Mouse (Mus musculus) intestine, embryonic 14.5 days (tissue): ENCODE data around the gene Fgfr2. TPM values are rescaled to one million over a fixed set of nuclear protein-coding genes. Genes with fewer than 3 reads are reported as not detected.
"Not testable (repeated sequence)": the region's sequence is repeated elsewhere in the genome, so short reads cannot be mapped to it uniquely, and the experiment has no call there.

Experiments
- ATAC-seq: fragments of 200-750 bp; cut with Nextera tagmentation; replicated peaks from 2 replicates; pipeline ENCODE4 v1.8.0; 2017; ENCODE audit warnings: low read depth, moderate number of reproducible peaks, moderate TSS enrichment, moderate library complexity; ENCODE audit not compliant: low FRiP score, low TSS enrichment
- DNase-seq: peaks from one replicate; pipeline ENCODE4 v3.0.0-alpha.2; 2018; ENCODE audit warnings: low spot score
- H3K27ac ChIP-seq: fragments of 300-500 bp; sonication (generic); 2 replicates; pipeline ENCODE4 v1.5.1; 2014; ENCODE audit warnings: low read depth, mild to moderate bottlenecking, control low read depth
- H3K27me3 ChIP-seq: fragments of 300-500 bp; sonication (generic); replicated peaks from 2 replicates; pipeline ENCODE4 v1.6.1; 2014; ENCODE audit warnings: low read length, control low read depth; ENCODE audit not compliant: control insufficient read depth, insufficient read depth
- H3K36me3 ChIP-seq: fragments of 300-500 bp; sonication (generic); 2 replicates; pipeline ENCODE4 v1.6.1; 2014; ENCODE audit warnings: low read length, control low read depth; ENCODE audit not compliant: control insufficient read depth, insufficient read depth
- H3K4me1 ChIP-seq: fragments of 300-500 bp; sonication (generic); replicated peaks from 2 replicates; pipeline ENCODE4 v1.6.1; 2014; ENCODE audit warnings: low read length, control low read depth, mixed read lengths; ENCODE audit not compliant: control insufficient read depth, insufficient read depth
- H3K4me2 ChIP-seq: fragments of 300-500 bp; sonication (generic); 2 replicates; pipeline ENCODE4 v1.6.1; 2014; ENCODE audit warnings: low read length
- H3K4me3 ChIP-seq: fragments of 300-500 bp; sonication (generic); 2 replicates; pipeline ENCODE4 v1.5.1; 2014; ENCODE audit warnings: low read depth, low read length, control low read depth, mixed read lengths
- H3K9ac ChIP-seq: fragments of 300-500 bp; sonication (generic); 2 replicates; pipeline ENCODE4 v1.6.1; 2014; ENCODE audit warnings: mild to moderate bottlenecking, low read length
- H3K9me3 ChIP-seq: fragments of 300-500 bp; sonication (generic); 2 replicates; pipeline ENCODE4 v1.6.1; 2016; ENCODE audit warnings: low read length, control low read depth; ENCODE audit not compliant: control insufficient read depth
- WGBS: fragments of 180-500 bp; shearing (Covaris S2); extraction: QIAGEN DNeasy Blood & Tissue Kit; methylation state at CpG from one replicate; pipeline ENCODE4 v1.1.7; 2014; 5-methylcytosine and 5-hydroxymethylcytosine counted together
- polyA plus RNA-seq: library from polyadenylated mRNA; unstranded; fragments of >200 nt; fragmentation: Nextera tagmentation; extraction: Ambion mirVana; gene quantifications from 2 replicates; pipeline ENCODE4 v1.2.1, GENCODE M21; 2014

Fgfr2 gene
- polyA plus RNA-seq, 1 experiment from 2014 or later, result 105 TPM

DNA sequence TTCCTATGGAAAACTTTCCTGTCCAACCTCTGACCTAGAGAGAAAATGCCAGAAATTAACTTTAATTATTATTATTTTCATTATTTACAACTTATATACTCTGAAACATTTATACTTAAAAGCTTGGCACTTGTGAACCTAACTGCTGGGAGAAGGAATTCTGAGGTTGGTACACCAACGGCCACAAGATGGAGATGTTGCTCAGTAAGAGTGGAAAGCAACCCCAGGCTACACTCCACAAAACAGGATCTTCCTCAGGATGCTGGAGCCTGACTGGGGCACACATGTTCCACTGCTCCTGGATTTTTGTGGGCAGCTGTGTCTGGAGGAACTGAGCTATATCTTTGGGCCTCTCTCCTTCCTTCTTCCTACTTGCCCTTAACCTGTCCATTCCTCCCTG is 1690.9 kb downstream of the Fgfr2 start:
- Histone ChIP-seq H3K4me2 (no peak overlapping the region), H3K9ac (no peak overlapping the region), H3K36me3 (peaks cover 54% of the 10 kb centered on the region), H3K4me3 (no peak overlapping the region), H3K27ac (no peak overlapping the region), H3K4me1 (no peaks in the 10 kb centered on the region), H3K27me3 (no peaks in the 10 kb centered on the region), H3K9me3 (no peaks in the 10 kb centered on the region)
- WGBS, result 32% methylated on average over 1 of the region's 1 CpGs
- DNase-seq, result peak; percentile 55
- no peak for ATAC-seq

DNA sequence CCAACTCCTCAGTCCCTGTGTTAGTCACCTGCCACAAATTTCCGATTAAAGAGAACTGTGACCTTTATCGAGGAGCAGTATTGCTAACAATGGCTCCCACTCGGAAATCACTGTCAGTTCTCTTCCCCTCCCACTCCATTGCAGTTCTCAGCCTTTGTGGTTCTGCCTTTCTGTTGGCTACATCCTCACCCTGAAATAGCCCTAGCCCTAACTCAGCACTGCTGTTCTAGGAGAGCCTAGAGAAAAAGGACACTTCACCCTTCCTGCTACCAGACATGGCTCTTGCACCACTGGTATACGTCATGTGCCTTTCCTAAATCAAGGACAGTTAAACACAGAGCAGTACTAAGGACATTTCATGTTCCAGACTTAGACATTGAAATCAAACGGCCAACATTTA is 1695.8 kb downstream of the Fgfr2 start:
- Histone ChIP-seq H3K4me1 (no peaks in the 10 kb centered on the region), H3K27ac (no peak overlapping the region), H3K9ac (no peak overlapping the region), H3K4me2 (no peak overlapping the region), H3K9me3 (no peaks in the 10 kb centered on the region), H3K4me3 (no peak overlapping the region), H3K36me3 (peaks cover 48% of the 10 kb centered on the region), H3K27me3 (no peaks in the 10 kb centered on the region)
- ATAC-seq, result no peak
- no peak for DNase-seq
- 86% methylated on average over 5 of the region's 5 CpGs for WGBS

DNA sequence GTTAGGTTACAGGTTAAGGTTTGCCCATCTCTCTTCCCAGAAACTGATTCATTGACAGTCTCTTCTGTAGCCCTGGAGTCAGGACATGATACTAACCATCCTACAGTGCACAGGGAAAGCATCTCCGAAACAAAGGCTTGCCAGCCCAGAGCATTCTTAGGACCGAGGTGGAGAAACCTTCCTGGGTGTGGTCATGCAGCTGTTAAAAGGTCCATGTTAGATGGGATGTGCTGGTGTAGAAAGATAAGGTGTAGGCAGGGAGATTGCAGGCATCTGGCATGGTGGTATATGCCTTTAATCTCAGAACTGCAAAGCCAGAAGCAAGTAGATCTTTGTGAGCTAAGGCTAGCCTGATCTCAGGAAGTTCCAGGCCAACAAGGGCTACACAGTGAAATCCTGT is 1698.2 kb downstream of the Fgfr2 start:
- Histone ChIP-seq H3K4me3 (no peak overlapping the region), H3K36me3 (peaks cover 30% of the 10 kb centered on the region), H3K27ac (no peak overlapping the region), H3K4me1 (no peaks in the 10 kb centered on the region), H3K9me3 (no peaks in the 10 kb centered on the region), H3K27me3 (no peaks in the 10 kb centered on the region), H3K9ac (no peak overlapping the region), H3K4me2 (no peak overlapping the region)
- WGBS, result 72% methylated on average over 2 of the region's 2 CpGs
- ATAC-seq (no peak), DNase-seq (no peak)

DNA sequence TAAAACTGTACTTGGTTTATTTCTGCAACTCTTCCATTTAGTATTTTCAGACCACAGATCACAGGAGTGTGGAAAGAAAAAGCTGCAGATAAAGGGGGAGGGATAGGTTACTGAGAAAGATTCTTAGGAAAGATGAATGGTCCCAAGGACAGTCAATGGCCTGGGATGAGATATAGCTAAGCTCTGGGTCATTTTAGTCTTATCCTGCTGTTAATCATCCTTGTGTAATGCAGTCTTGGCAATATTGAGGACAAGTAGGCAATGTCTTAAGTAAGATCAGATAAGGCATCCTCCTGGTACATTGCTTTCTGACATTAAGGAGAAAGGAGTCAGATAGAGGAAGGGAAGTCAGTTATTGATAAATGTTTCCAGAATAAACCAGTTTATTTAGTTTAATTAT is 1705.5 kb downstream of the Fgfr2 start:
- no peak overlapping the region for H3K4me3 ChIP-seq
- DNase-seq (no peak), ATAC-seq (no peak)
- no peaks in the 10 kb centered on the region for H3K4me1 ChIP-seq
- no peaks in the 10 kb centered on the region for H3K36me3 ChIP-seq
- no peak overlapping the region for H3K27ac ChIP-seq
- H3K9me3 ChIP-seq, result no peaks in the 10 kb centered on the region
- H3K4me2 ChIP-seq, result no peak overlapping the region
- H3K9ac ChIP-seq, result no peak overlapping the region
- no peaks in the 10 kb centered on the region for H3K27me3 ChIP-seq

DNA sequence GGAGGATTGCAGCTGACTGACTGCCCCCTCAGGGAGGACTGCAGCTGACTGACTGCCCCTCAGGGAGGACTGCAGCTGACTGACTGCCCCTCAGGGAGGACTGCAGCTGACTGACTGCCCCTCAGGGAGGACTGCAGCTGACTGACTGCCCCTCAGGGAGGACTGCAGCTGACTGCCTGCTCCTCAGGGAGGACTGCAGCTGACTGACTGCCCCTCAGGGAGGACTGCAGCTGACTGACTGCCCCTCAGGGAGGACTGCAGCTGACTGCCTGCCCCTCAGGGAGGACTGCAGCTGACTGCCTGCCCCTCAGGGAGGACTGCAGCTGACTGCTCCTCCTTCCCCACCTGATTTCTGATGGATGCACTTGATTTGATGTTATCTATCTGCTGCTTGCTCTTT is 1706.4 kb downstream of the Fgfr2 start:
- not testable (repeated sequence) for H3K36me3 ChIP-seq, H3K4me1 ChIP-seq, ATAC-seq, H3K4me3 ChIP-seq, H3K27me3 ChIP-seq, H3K9ac ChIP-seq, H3K9me3 ChIP-seq, DNase-seq, H3K4me2 ChIP-seq, H3K27ac ChIP-seq

DNA sequence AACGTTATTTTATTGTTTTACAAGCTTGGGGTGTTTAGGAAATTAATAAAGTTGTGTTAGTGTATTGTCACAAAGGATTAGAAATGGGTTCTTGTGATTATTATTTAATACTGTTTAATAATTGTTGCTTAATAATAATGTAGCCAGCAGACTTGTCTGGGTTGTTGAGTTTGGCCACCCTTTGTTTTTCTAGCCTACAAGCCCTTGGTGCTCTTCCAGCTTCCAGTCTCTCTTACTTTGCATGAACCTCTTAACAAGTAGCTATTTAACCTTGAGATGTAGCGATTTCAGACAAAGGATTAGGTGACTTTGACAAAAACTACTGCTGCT is 1711.2 kb downstream of the Fgfr2 start:
- peaks cover 18% of the 10 kb centered on the region for H3K4me1 ChIP-seq

DNA sequence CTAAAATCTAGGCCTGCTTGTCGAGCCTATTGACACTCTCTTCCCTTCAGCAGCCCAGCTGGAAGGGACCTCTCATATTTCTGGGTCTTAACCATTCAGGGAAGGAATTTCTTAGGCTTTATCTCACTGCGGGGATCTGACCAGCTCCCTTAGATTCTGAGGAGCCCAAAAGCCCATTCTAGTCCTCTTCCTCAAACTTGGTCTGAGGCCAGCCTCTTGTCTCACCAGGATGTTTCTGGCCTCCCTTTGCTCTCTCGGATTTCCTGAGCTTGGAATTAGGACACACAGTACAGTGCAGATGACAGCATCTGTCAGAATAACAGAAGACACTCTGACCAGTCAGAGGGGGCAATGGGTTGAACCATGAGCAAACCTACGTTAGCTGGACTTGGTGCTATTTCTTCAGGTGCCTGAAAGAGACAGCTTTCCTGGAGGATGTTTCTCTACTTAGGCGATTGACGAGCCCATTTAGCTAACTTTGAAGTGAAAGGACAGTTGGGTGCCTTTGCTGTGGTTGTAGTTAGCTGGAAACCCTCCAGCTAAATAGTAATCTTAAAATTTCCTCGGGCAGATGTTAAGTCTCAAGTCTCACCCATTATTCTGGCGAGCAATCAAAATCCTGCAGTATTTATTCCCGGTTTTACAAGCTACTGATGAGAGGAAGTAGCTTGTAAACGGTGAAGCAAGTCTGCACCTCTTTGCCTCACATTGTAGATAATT is 1711.8 kb downstream of the Fgfr2 start:
- Histone ChIP-seq H3K4me1 (peaks cover 18% of the 10 kb centered on the region), H3K27ac (peak overlapping the region; percentile 54; the same call in 1 of the 2 replicates), H3K4me3 (peak overlapping the region; percentile 98), H3K36me3 (no peaks in the 10 kb centered on the region), H3K4me2 (peak overlapping the region; percentile 69), H3K9ac (peak overlapping the region; percentile 96), H3K9me3 (no peaks in the 10 kb centered on the region), H3K27me3 (no peaks in the 10 kb centered on the region)
- DNase-seq (peak; percentile 56), ATAC-seq (no peak)
- WGBS, result 20% methylated on average over 10 of the region's 10 CpGs

More for the DNA sequence above, 1711.2 kb downstream of the Fgfr2 start:
- H3K4me3 ChIP-seq, result peak overlapping the region; percentile 98; the same call in 1 of the 2 replicates
- ATAC-seq, result no peak
- H3K4me2 ChIP-seq, result peak overlapping the region; percentile 69
- H3K9me3 ChIP-seq, result no peaks in the 10 kb centered on the region
- H3K27me3 ChIP-seq, result no peaks in the 10 kb centered on the region
- 52% methylated on average over 2 of the region's 2 CpGs for WGBS
- no peak for DNase-seq
- no peak overlapping the region for H3K27ac ChIP-seq
- peak overlapping the region; percentile 96; the same call in 1 of the 2 replicates for H3K9ac ChIP-seq
- no peaks in the 10 kb centered on the region for H3K36me3 ChIP-seq

DNA sequence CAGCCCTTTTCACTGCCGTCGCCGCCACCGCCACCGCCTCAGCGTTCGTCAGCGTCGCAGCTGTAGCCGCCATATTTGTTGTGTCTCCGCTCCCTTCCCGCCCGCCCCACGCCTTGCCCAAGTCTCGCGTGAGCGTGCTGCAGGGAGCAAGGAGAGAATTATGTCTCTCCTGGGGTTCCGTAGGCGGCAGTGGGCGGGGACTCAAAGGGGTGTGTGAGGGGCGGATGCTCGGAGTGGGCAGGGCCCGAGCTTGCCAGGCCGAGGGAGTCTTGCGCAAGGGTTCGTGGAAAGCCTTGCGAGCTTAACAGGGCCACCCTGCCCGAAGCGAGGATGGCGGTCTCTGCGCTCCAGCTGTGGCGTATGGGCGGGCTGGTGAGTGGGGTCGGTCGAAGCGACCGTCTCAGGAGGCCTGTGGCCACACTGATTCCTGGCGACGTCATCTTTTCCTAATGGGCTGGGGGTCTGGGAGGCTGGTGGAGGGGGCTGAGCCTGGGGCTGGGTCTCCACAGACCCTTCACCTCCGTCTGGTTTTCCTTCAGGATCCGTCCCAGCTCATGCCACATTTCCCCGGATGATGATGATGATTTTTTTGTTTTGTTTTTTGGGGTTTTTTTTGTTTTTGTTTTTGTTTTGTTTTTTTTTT is 1712.6 kb downstream of the Fgfr2 start, which contains the start of the genes Ikzf5 and Acadsb:
Gene Ikzf5 (minus strand): TSS at position 106 of the 643 bp plus-strand sequence.
Gene Acadsb (plus strand): TSS at position 186 of the 643 bp plus-strand sequence.
- peak within 1 kb of the TSS; percentile 98 for H3K4me3 ChIP-seq
- H3K27ac ChIP-seq, result peak within 1 kb of the TSS; percentile 54; the same call in 1 of the 2 replicates
- H3K9me3 ChIP-seq, result no peaks in the 10 kb centered on the region
- H3K36me3 ChIP-seq, result no peaks in the 10 kb centered on the region
- H3K4me1 ChIP-seq, result peaks cover 18% of the 10 kb centered on the region
- ATAC-seq (peak; percentile 97), DNase-seq (peak; percentile 100)
- H3K4me2 ChIP-seq, result peak within 1 kb of the TSS; percentile 69
- WGBS, result under 1% methylated on average over 42 of the region's 42 CpGs
- H3K9ac ChIP-seq, result peak within 1 kb of the TSS; percentile 96
- H3K27me3 ChIP-seq, result no peaks in the 10 kb centered on the region
